Mouse (Mus musculus): ENCODE data around the gene Vmn1r33. TPM values are rescaled to one million over a fixed set of nuclear protein-coding genes. Genes with fewer than 3 reads are reported as not detected.
"Not testable (repeated sequence)": the region's sequence is repeated elsewhere in the genome, so short reads cannot be mapped to it uniquely, and the experiment has no call there.

The Vmn1r33 gene
- total RNA-seq (2021) = not detected
- long read RNA-seq, experiment 1 = 0 reads
- long read RNA-seq, experiment 2 = 0 reads

DNA sequence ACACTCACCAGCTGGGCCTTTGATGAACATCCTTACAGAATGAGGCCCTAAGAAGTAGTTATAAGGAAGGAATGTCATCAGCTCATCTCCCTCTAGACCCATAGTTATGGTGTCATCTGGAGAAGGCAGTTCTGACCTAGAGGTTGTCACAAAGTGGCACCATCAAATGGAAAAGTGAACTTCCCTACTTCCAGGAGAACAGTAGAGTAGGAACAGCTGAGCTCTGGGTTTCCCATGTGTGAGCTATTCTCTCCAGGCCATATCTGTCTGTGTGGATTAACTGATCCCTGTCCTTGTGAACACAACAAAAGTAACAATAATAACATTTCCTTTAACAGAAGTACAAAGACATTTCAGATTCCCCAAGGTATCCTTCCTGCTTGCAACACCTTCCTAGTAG is at the start of gene Vmn1r33:
Gene Vmn1r33, minus strand, starts transcription at position 101 of the 400 bp plus-strand sequence.
- DNase-seq (ENCODE audit: low spot score in 2 of 2) = not testable (repeated sequence)

DNA sequence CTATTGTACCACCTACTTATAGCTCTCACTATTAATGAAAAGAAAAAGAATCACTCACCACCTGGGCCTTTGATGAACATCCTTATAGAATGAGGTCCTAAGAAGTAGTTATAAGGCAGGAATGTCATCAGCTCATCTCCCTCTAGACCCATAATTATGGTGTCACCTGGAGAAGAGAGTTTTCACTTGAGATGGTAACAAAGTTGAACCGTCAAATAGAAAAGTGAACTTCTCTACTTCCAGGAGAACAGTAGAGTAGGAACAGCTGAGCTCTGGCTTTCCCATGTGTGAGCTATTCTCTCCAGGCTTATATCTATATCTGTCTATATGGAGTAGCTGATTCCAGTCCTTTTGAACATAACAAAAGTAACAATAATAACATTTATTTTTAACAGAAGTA is 25.7 kb upstream of the Vmn1r33 start, which contains the start of gene Vmn1r34:
Gene Vmn1r34, minus strand, starts transcription at position 101 of the 400 bp plus-strand sequence.
- no peak for DNase-seq (ENCODE audit: low spot score in 2 of 2)

DNA sequence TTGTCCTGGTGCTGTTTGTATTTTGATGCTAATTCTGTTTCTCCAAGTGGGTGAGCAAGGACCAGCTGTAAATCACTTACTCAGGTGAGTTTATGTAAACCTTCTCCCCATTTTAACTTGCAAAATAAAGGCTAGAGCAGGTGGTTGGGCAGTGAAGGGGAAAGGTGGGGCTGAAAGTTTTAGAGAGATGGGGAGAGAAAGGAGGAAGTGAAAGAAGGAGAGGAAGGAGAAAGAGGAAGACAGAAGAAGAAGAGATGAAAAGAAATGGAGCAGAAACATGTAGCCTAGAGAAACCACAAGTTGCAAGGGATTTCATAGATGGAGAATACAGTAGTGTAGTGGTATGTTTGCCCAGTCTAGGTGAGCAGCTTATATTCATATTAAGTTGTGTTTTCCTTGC is 22.3 kb downstream of the Vmn1r33 start:
- DNase-seq (ENCODE audit: low spot score in 2 of 2) = no peak

Other genes starting within 250 kb of the Vmn1r33 start
- gene Mad2l1, start 82.9 kb downstream of the Vmn1r33 start, total RNA-seq (2021) = 1 to 10 TPM; 5.1 to 7.3 TPM
- not detected for gene Vmn1r32, start 58.2 kb downstream of the Vmn1r33 start, total RNA-seq (2021)
- gene Vmn1r34, start 25.6 kb upstream of the Vmn1r33 start, total RNA-seq (2021) = not detected
- not detected for gene Vmn1r35, start 67.6 kb upstream of the Vmn1r33 start, total RNA-seq (2021)
- gene Vmn1r36, start 100.9 kb upstream of the Vmn1r33 start, total RNA-seq (2021) = not detected
- not detected for gene Vmn1r37, start 111.1 kb upstream of the Vmn1r33 start, total RNA-seq (2021)
- not detected for gene Vmn1r38, start 164.3 kb upstream of the Vmn1r33 start, total RNA-seq (2021)
- not detected for gene Vmn1r39, start 192.3 kb upstream of the Vmn1r33 start, total RNA-seq (2021)

Measured in layer of hippocampus, postnatal 14 days (tissue).